Mouse (Mus musculus) intestine, postnatal 0 days (tissue): ENCODE measurements at regions not wholly inside any gene's neighbourhood (a gene's known extent, or its start where the extent isn't known, plus 50 kb on each side); places are given as distances from the start of the nearest gene placed in this dataset. TPM values are rescaled to one million over a fixed set of nuclear protein-coding genes. Genes with fewer than 3 reads are reported as not detected.
A peak's percentile ranks its signal among the peaks of the same experiment; 100 is the strongest.

ENCODE experiments used
- ATAC-seq: fragments of 200-750 bp; cut with Nextera tagmentation; 2 replicates; pipeline ENCODE4 v1.8.0; 2017; ENCODE audit warnings: mild to moderate bottlenecking, moderate TSS enrichment, moderate library complexity
- H3K27ac ChIP-seq: fragments of 300-500 bp; sonication (generic); 2 replicates; pipeline ENCODE4 v1.5.1; 2014; ENCODE audit warnings: mild to moderate bottlenecking, low read depth, low read length, moderate library complexity
- H3K27me3 ChIP-seq: fragments of 300-500 bp; sonication (generic); replicated peaks from 2 replicates; pipeline ENCODE4 v1.6.1; 2014; ENCODE audit warnings: low read length, mixed read lengths; ENCODE audit not compliant: control insufficient read depth, insufficient read depth
- H3K36me3 ChIP-seq: fragments of 300-500 bp; sonication (generic); 2 replicates; pipeline ENCODE4 v1.6.1; 2014; ENCODE audit warnings: mild to moderate bottlenecking, moderate library complexity; ENCODE audit not compliant: control insufficient read depth, insufficient read depth
- H3K4me1 ChIP-seq: fragments of 300-500 bp; sonication (generic); replicated peaks from 2 replicates; pipeline ENCODE4 v1.6.1; 2014; ENCODE audit warnings: antibody characterized with exemption, low read length, mixed read lengths; ENCODE audit not compliant: control insufficient read depth, insufficient read depth
- H3K4me2 ChIP-seq: fragments of 300-500 bp; sonication (generic); replicated peaks from 2 replicates; pipeline ENCODE4 v1.6.1; 2014; ENCODE audit warnings: low read depth, mild to moderate bottlenecking, moderate library complexity
- H3K4me3 ChIP-seq: fragments of 300-500 bp; sonication (generic); 2 replicates; pipeline ENCODE4 v1.5.1; 2014; ENCODE audit warnings: low read depth, low read length
- H3K9ac ChIP-seq: fragments of 300-500 bp; sonication (generic); 2 replicates; pipeline ENCODE4 v1.6.1; 2014; ENCODE audit warnings: mild to moderate bottlenecking, low read depth, low read length
- H3K9me3 ChIP-seq: fragments of 300-500 bp; sonication (generic); 2 replicates; pipeline ENCODE4 v1.6.1; 2016; ENCODE audit warnings: mixed run types; ENCODE audit not compliant: control insufficient read depth
- CTCF ChIP-seq: sonication (generic); IDR thresholded peaks from 2 replicates; pipeline ENCODE4 v1.5.1; 2016; ENCODE audit warnings: low read depth, mild to moderate bottlenecking, control low read depth, antibody characterized with exemption, moderate library complexity
- WGBS: fragments of 180-500 bp; shearing (Covaris S2); extraction: QIAGEN DNeasy Blood & Tissue Kit; methylation state at CpG from one replicate; pipeline ENCODE4 v1.1.7; 2014; 5-methylcytosine and 5-hydroxymethylcytosine counted together
- microRNA-seq: library from miRNA; unstranded; fragments of <30 nt; microRNA quantifications from one replicate; pipeline ENCODE4, GENCODE M21; 2016

DNA sequence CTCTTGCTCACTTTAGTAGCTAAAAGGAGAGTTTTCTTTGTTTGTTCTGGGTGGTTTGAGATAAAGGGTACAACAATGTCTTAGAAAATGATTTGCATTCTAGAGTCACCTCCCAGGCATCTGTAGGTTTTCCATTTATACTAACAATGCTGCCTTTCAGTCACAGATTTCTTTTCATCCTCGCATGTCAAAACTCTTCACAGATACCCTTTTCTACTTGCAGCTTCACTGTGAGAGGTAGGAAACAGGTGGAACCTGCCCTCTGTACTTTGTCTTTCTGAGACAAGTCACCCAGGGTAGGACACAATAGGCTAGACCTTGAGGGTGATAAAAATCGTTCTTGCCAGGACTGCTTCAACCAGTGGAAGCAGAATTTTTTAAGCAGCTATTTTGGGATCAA, 1002.5 kb downstream of the Sorcs1 start:
- no peak for ATAC-seq
- no peak overlapping the region for H3K4me3 ChIP-seq
- H3K27me3 ChIP-seq: no peaks in the 10 kb centered on the region
- no peaks in the 10 kb centered on the region for H3K9me3 ChIP-seq
- no peaks in the 10 kb centered on the region for H3K4me1 ChIP-seq
- 43% methylated on average over 2 of the region's 2 CpGs for WGBS
- no peak overlapping the region for H3K27ac ChIP-seq
- H3K36me3 ChIP-seq: no peaks in the 10 kb centered on the region
- no peak overlapping the region for H3K4me2 ChIP-seq
- no peak overlapping the region for H3K9ac ChIP-seq
- no peak for TF ChIP-seq CTCF

DNA sequence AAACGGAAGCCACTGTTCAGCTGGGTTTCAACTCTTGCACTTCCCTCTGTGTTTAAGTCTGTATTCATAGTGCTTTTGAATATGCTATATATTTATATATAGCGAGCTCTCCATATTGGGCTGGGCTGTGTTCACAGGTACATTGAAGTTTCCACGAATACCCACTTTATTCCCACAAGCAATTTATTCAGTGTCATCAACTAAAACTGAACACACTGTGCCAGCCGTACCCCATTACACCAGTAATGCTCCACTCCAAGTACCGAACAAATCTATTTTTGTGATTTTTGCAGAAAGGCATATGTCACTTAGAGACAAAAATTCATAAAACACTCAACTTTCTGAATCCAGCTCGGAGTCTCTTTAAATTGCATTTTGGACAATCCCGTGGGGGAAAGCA, 1048.5 kb downstream of the Sorcs1 start:
- H3K4me2 ChIP-seq: no peak overlapping the region
- no peak overlapping the region for H3K27ac ChIP-seq
- H3K9ac ChIP-seq: no peak overlapping the region
- H3K9me3 ChIP-seq: no peaks in the 10 kb centered on the region
- H3K27me3 ChIP-seq: no peaks in the 10 kb centered on the region
- H3K4me1 ChIP-seq: no peaks in the 10 kb centered on the region
- 90% methylated on average over 7 of the region's 7 CpGs for WGBS
- H3K36me3 ChIP-seq: no peaks in the 10 kb centered on the region
- ATAC-seq: no peak
- no peak for TF ChIP-seq CTCF
- no peak overlapping the region for H3K4me3 ChIP-seq

DNA sequence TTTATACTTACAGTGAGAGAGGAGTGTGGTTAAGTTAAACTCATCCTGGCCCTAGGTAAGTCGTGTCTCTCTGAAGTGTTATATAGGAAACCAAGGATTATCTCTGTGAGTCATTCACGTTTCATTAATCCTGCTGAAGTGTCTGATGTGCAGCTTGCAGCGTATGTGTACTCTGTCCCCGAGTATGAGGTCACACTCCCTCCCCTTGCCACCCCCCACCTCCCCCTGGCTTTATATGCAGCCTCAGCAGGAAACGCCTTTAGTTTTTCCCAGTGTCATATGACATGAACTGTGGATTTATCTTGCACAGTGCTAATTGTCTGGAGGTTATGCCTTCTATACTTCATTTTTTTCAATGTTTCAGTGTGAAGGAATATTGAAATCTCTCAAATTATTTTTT, 1058.5 kb downstream of the Sorcs1 start:
- Histone ChIP-seq H3K27me3 (no peaks in the 10 kb centered on the region), H3K27ac (no peak overlapping the region), H3K4me3 (no peak overlapping the region), H3K4me1 (no peaks in the 10 kb centered on the region), H3K36me3 (no peaks in the 10 kb centered on the region), H3K9me3 (no peaks in the 10 kb centered on the region), H3K9ac (no peak overlapping the region), H3K4me2 (no peak overlapping the region)
- WGBS: 10% methylated on average over 5 of the region's 5 CpGs
- ATAC-seq: peak; percentile 56; the same call in 1 of the 2 replicates
- no peak for TF ChIP-seq CTCF

DNA sequence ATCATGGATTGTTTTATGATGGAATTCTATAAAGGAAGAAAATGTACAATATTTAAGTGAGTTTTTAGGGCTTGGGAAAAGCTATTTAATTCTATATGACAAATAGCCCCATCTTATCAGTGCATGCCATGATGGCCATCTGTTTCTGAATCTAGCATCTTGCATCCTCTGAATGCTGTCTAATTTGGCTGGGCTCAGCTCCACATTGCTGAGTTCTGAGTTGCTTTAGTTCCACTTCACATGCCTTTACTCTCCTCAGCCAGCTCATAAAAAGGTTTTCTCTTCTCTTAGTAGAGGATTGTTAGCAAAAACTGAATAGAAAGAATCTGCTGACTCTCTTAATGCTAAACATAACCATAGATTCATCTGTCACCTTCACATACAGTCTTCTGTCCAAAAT, 1063.4 kb downstream of the Sorcs1 start:
- Histone ChIP-seq H3K4me3 (no peak overlapping the region), H3K27ac (no peak overlapping the region), H3K9ac (no peak overlapping the region), H3K27me3 (no peaks in the 10 kb centered on the region), H3K9me3 (no peaks in the 10 kb centered on the region), H3K4me1 (no peaks in the 10 kb centered on the region), H3K36me3 (no peaks in the 10 kb centered on the region), H3K4me2 (no peak overlapping the region)
- ATAC-seq: no peak
- no peak for TF ChIP-seq CTCF

Small RNA genes lying in the stretch of these regions (microRNA-seq; reads per million reads assigned to microRNA genes)
- not detected for gene Gm27935
